Mouse (Mus musculus) CH12.LX (cell line): ENCODE data around the gene Sfxn1.

Source experiments
- CTCF ChIP-seq, 2 experiments: IDR thresholded peaks in 1 of 2; conservative IDR thresholded peaks in 1 of 2; 2 replicates each; pipeline ENCODE4 v1.5.1; 2011 to 2012; ENCODE audit warnings: low read depth in 2 of 2, low read length in 2 of 2, improper control_type of control experiment in 1 of 2, inconsistent platforms in 1 of 2, mild to moderate bottlenecking in 1 of 2, moderate library complexity in 1 of 2
- POLR2A ChIP-seq: IDR thresholded peaks from 2 replicates; pipeline ENCODE4 v1.6.1; 2011; ENCODE audit warnings: low read depth, mild to moderate bottlenecking, improper control_type of control experiment, low read length

- TF ChIP-seq CTCF (conservative IDR thresholded peaks at IDR 0.05 in 1 of 2, IDR thresholded peaks at IDR 0.05 in 1 of 2; ENCODE audit: low read depth in 2 of 2, low read length in 2 of 2) (no peak), POLR2A (no peak)
Observed at GRCm38 (mm10) chr13:54115779-54116178, 44.1 kb downstream of the Sfxn1 start.
